Mouse (Mus musculus): Measurements from ENCODE around the gene Spint2. TPM values are rescaled to one million over a fixed set of nuclear protein-coding genes. Genes with fewer than 3 reads are reported as not detected.

Gene Spint2
- polyA plus RNA-seq, 1 experiment from 2014 or later: 27.0 TPM

DNA sequence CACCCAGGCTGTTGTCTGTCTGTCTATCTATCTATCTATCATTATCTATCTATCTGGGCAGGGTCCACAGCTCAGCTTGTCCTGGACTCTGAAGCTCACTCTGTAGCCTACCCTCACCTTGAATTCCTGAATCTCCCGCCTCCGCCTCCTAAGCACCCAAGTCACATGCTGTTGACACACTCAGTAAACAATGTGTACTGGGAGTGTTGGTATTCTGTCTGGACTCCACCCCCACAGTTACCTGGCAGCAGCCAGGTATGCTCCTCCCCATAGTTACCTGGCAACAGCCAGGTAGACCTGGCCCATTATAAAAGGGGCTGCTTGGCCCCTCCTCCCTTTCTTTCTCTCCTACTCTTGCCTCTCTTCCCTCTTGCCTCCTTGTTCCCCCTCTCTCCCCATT lies 6.4 kb upstream of the Spint2 start:
- Histone ChIP-seq H3K9me3 (ENCODE audit: control insufficient read depth, low read length) (no peaks in the 10 kb centered on the region), H3K27me3 (ENCODE audit: control insufficient read depth, insufficient read depth, low read length) (no peaks in the 10 kb centered on the region), H3K4me3 (ENCODE audit: low read depth, low read length) (no peak overlapping the region), H3K27ac (ENCODE audit: low read depth, low read length) (no peak overlapping the region), H3K36me3 (ENCODE audit: control insufficient read depth, insufficient read depth, low read length) (no peaks in the 10 kb centered on the region), H3K4me2 (ENCODE audit: low read depth) (no peak overlapping the region), H3K9ac (ENCODE audit: low read length) (no peak overlapping the region), H3K4me1 (ENCODE audit: control insufficient read depth, insufficient read depth, low read length) (peaks cover 29% of the 10 kb centered on the region)
- WGBS: 81% methylated on average over 2 of the region's 2 CpGs
- ATAC-seq (ENCODE audit: insufficient read depth, low FRiP score, low TSS enrichment): no peak
- no peak for DNase-seq (ENCODE audit: low spot score)

- no peak overlapping the region for H3K9ac ChIP-seq (ENCODE audit: low read length)
- H3K36me3 ChIP-seq (ENCODE audit: control insufficient read depth, insufficient read depth, low read length): no peaks in the 10 kb centered on the region
- H3K4me3 ChIP-seq (ENCODE audit: low read depth, low read length): no peak overlapping the region
- H3K4me2 ChIP-seq (ENCODE audit: low read depth): no peak overlapping the region
- ATAC-seq (ENCODE audit: insufficient read depth, low FRiP score, low TSS enrichment) (no peak), DNase-seq (ENCODE audit: low spot score) (no peak)
- 84% methylated on average over 7 of the region's 7 CpGs for WGBS
- peaks cover 23% of the 10 kb centered on the region for H3K4me1 ChIP-seq (ENCODE audit: control insufficient read depth, insufficient read depth, low read length)
- H3K27me3 ChIP-seq (ENCODE audit: control insufficient read depth, insufficient read depth, low read length): peaks cover 4% of the 10 kb centered on the region
- no peaks in the 10 kb centered on the region for H3K9me3 ChIP-seq (ENCODE audit: control insufficient read depth, low read length)
- H3K27ac ChIP-seq (ENCODE audit: low read depth, low read length): no peak overlapping the region
Observed at GRCm38 (mm10) chr7:29287481-29287880, 5.8 kb upstream of the Spint2 start.

DNA sequence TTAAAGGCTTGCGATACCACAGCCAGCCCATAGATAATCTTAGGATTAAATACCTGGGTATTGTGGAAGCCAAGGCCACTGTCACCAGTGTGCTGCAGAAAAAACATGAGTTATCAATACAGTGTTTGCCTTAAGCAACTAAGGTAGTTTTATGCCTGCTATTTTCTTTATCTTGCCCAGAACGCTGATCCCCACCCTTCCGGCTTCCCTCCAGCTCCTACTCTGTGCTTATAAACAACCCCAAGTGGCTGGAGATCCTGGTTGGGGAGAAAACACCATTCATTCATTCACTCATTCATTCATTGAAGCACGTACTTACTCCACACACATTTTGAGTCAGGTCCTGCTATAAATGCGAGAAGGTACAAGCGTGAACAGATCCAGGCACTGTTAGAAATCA lies 2.8 kb upstream of the Spint2 start:
- H3K4me2 ChIP-seq (ENCODE audit: low read depth): no peak overlapping the region
- no peaks in the 10 kb centered on the region for H3K9me3 ChIP-seq (ENCODE audit: control insufficient read depth, low read length)
- no peak overlapping the region for H3K4me3 ChIP-seq (ENCODE audit: low read depth, low read length)
- 96% methylated on average over 6 of the region's 6 CpGs for WGBS
- no peaks in the 10 kb centered on the region for H3K36me3 ChIP-seq (ENCODE audit: control insufficient read depth, insufficient read depth, low read length)
- H3K4me1 ChIP-seq (ENCODE audit: control insufficient read depth, insufficient read depth, low read length): peaks cover 11% of the 10 kb centered on the region
- no peak for ATAC-seq (ENCODE audit: insufficient read depth, low FRiP score, low TSS enrichment)
- no peak for DNase-seq (ENCODE audit: low spot score)
- no peak overlapping the region for H3K9ac ChIP-seq (ENCODE audit: low read length)
- no peak overlapping the region for H3K27ac ChIP-seq (ENCODE audit: low read depth, low read length)
- peaks cover 22% of the 10 kb centered on the region for H3K27me3 ChIP-seq (ENCODE audit: control insufficient read depth, insufficient read depth, low read length)

DNA sequence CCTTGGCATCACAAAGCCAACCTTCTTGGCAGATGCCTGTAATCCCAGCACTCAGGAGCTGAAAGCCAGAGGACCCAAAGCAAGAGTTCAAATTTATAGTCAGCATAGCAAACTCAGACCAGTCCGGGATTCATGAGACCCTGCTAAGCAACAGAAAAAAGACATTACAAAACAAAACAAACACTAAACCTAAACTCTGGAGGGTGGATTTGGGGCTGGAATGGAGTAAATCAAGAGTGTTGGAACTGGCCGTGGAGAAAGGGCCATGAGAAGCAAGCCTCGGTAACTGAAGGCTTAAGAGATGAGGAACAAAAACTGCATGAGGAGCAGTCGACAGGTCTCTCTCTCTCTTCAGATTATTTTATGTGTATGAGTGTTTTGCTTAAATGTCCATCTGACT lies 2.2 kb upstream of the Spint2 start:
- Histone ChIP-seq H3K9me3 (ENCODE audit: control insufficient read depth, low read length) (no peaks in the 10 kb centered on the region), H3K4me1 (ENCODE audit: control insufficient read depth, insufficient read depth, low read length) (peaks cover 8% of the 10 kb centered on the region), H3K9ac (ENCODE audit: low read length) (no peak overlapping the region), H3K36me3 (ENCODE audit: control insufficient read depth, insufficient read depth, low read length) (no peaks in the 10 kb centered on the region), H3K27me3 (ENCODE audit: control insufficient read depth, insufficient read depth, low read length) (peaks cover 22% of the 10 kb centered on the region), H3K4me2 (ENCODE audit: low read depth) (no peak overlapping the region), H3K27ac (ENCODE audit: low read depth, low read length) (no peak overlapping the region), H3K4me3 (ENCODE audit: low read depth, low read length) (no peak overlapping the region)
- ATAC-seq (ENCODE audit: insufficient read depth, low FRiP score, low TSS enrichment) (no peak), DNase-seq (ENCODE audit: low spot score) (no peak)
- WGBS: 89% methylated on average over 4 of the region's 4 CpGs

GRCm38 (mm10) chr7:29282074-29282554 lies 402 bp upstream of the Spint2 start:
- Histone ChIP-seq H3K4me2 (ENCODE audit: low read depth) (peak overlapping the region; percentile 99), H3K9me3 (ENCODE audit: control insufficient read depth, low read length) (no peaks in the 10 kb centered on the region), H3K36me3 (ENCODE audit: control insufficient read depth, insufficient read depth, low read length) (no peaks in the 10 kb centered on the region), H3K27ac (ENCODE audit: low read depth, low read length) (no peak overlapping the region), H3K9ac (ENCODE audit: low read length) (peak overlapping the region; percentile 64), H3K27me3 (ENCODE audit: control insufficient read depth, insufficient read depth, low read length) (peaks cover 22% of the 10 kb centered on the region), H3K4me1 (ENCODE audit: control insufficient read depth, insufficient read depth, low read length) (peaks cover 7% of the 10 kb centered on the region), H3K4me3 (ENCODE audit: low read depth, low read length) (peak overlapping the region; percentile 49)
- no peak for DNase-seq (ENCODE audit: low spot score)
- 11% methylated on average over 21 of the region's 21 CpGs for WGBS
- no peak; the same call in 1 of the 2 replicates for ATAC-seq (ENCODE audit: insufficient read depth, low FRiP score, low TSS enrichment)

GRCm38 (mm10) chr7:29280801-29281200 lies 911 bp downstream of the Spint2 start:
- ATAC-seq (ENCODE audit: insufficient read depth, low FRiP score, low TSS enrichment) (no peak), DNase-seq (ENCODE audit: low spot score) (no peak)
- no peak overlapping the region for H3K9ac ChIP-seq (ENCODE audit: low read length)
- WGBS: 13% methylated on average over 13 of the region's 13 CpGs
- H3K27me3 ChIP-seq (ENCODE audit: control insufficient read depth, insufficient read depth, low read length): peaks cover 22% of the 10 kb centered on the region
- H3K9me3 ChIP-seq (ENCODE audit: control insufficient read depth, low read length): no peaks in the 10 kb centered on the region
- no peak overlapping the region for H3K27ac ChIP-seq (ENCODE audit: low read depth, low read length)
- H3K4me3 ChIP-seq (ENCODE audit: low read depth, low read length): peak overlapping the region; percentile 49
- peaks cover 7% of the 10 kb centered on the region for H3K4me1 ChIP-seq (ENCODE audit: control insufficient read depth, insufficient read depth, low read length)
- peak overlapping the region; percentile 99 for H3K4me2 ChIP-seq (ENCODE audit: low read depth)
- H3K36me3 ChIP-seq (ENCODE audit: control insufficient read depth, insufficient read depth, low read length): no peaks in the 10 kb centered on the region

GRCm38 (mm10) chr7:29279924-29280323 lies 1.8 kb downstream of the Spint2 start:
- Histone ChIP-seq H3K27ac (ENCODE audit: low read depth, low read length) (no peak overlapping the region), H3K27me3 (ENCODE audit: control insufficient read depth, insufficient read depth, low read length) (peaks cover 22% of the 10 kb centered on the region), H3K9me3 (ENCODE audit: control insufficient read depth, low read length) (no peaks in the 10 kb centered on the region), H3K4me2 (ENCODE audit: low read depth) (no peak overlapping the region), H3K4me1 (ENCODE audit: control insufficient read depth, insufficient read depth, low read length) (peaks cover 7% of the 10 kb centered on the region), H3K4me3 (ENCODE audit: low read depth, low read length) (no peak overlapping the region), H3K9ac (ENCODE audit: low read length) (no peak overlapping the region), H3K36me3 (ENCODE audit: control insufficient read depth, insufficient read depth, low read length) (no peaks in the 10 kb centered on the region)
- DNase-seq (ENCODE audit: low spot score) (no peak), ATAC-seq (ENCODE audit: insufficient read depth, low FRiP score, low TSS enrichment) (no peak)
- WGBS: 88% methylated on average over 8 of the region's 8 CpGs

DNA sequence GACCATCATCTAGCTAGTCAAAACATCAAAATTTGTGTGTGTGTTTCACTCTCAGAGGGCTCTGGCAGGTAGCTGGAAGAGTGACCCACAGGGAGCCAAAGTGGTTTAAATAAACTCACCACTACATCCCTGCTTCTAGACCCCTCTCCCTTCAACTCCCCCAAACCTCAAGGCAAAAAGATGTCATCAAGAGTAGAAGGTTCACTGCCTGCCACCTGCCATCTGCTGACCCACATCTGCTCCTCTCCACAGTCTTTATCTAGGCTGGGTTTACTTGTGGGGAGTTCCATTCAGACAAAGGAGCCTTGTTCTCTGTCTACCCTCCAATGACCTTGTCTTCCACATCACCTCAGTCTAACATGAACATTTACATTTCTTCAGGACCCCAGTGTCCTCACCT lies 2.5 kb downstream of the Spint2 start:
- ATAC-seq (ENCODE audit: insufficient read depth, low FRiP score, low TSS enrichment) (no peak), DNase-seq (ENCODE audit: low spot score) (no peak)
- no peaks in the 10 kb centered on the region for H3K9me3 ChIP-seq (ENCODE audit: control insufficient read depth, low read length)
- no peak overlapping the region for H3K9ac ChIP-seq (ENCODE audit: low read length)
- peaks cover 22% of the 10 kb centered on the region for H3K27me3 ChIP-seq (ENCODE audit: control insufficient read depth, insufficient read depth, low read length)
- H3K4me1 ChIP-seq (ENCODE audit: control insufficient read depth, insufficient read depth, low read length): peaks cover 7% of the 10 kb centered on the region
- H3K4me3 ChIP-seq (ENCODE audit: low read depth, low read length): no peak overlapping the region
- H3K27ac ChIP-seq (ENCODE audit: low read depth, low read length): no peak overlapping the region
- H3K4me2 ChIP-seq (ENCODE audit: low read depth): no peak overlapping the region
- no peaks in the 10 kb centered on the region for H3K36me3 ChIP-seq (ENCODE audit: control insufficient read depth, insufficient read depth, low read length)

DNA sequence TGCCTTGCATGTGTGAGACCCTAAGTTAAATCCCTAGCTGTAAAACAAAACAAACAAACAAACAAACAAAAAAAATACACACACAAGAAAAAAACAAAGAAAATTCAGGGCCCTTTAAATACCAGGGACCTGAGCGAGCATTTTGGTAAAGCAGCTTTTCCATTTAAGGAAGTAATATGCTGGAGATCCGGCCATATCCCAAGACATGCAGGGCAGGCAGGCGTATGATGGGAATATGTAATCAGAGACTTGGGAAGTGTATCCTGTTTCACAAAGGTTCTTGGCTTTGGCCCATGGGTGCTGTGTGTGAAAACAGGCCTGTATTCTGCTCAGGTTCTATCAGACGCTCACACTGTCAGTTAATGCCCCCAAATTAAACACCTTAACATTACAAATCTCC lies 4.2 kb downstream of the Spint2 start:
- ATAC-seq (ENCODE audit: insufficient read depth, low FRiP score, low TSS enrichment) (no peak), DNase-seq (ENCODE audit: low spot score) (no peak)
- Histone ChIP-seq H3K36me3 (ENCODE audit: control insufficient read depth, insufficient read depth, low read length) (no peaks in the 10 kb centered on the region), H3K4me3 (ENCODE audit: low read depth, low read length) (no peak overlapping the region), H3K27ac (ENCODE audit: low read depth, low read length) (no peak overlapping the region), H3K27me3 (ENCODE audit: control insufficient read depth, insufficient read depth, low read length) (peaks cover 18% of the 10 kb centered on the region), H3K9me3 (ENCODE audit: control insufficient read depth, low read length) (no peaks in the 10 kb centered on the region), H3K4me1 (ENCODE audit: control insufficient read depth, insufficient read depth, low read length) (peaks cover 7% of the 10 kb centered on the region), H3K4me2 (ENCODE audit: low read depth) (no peak overlapping the region), H3K9ac (ENCODE audit: low read length) (no peak overlapping the region)
- WGBS: 89% methylated on average over 4 of the region's 4 CpGs
